Mouse (Mus musculus) C2C12 (cell line): ENCODE data around the gene Zdhhc13.

ENCODE experiments used
- CTCF ChIP-seq: IDR thresholded peaks from one replicate; pipeline ENCODE4 v1.5.1; 2011; ENCODE audit not compliant: control insufficient read depth, insufficient read depth, insufficient read length
- FOSL1 ChIP-seq: IDR thresholded peaks from one replicate; pipeline ENCODE4 v1.8.0; 2011; ENCODE audit warnings: mild to moderate bottlenecking, low read length; ENCODE audit not compliant: poor library complexity, insufficient read depth, severe bottlenecking
- MAX ChIP-seq: IDR thresholded peaks from one replicate; pipeline ENCODE4 v1.6.1; 2011; ENCODE audit warnings: mild to moderate bottlenecking, control low read depth
- MYOD1 ChIP-seq: IDR thresholded peaks from one replicate; pipeline ENCODE4 v1.6.1; 2011; ENCODE audit warnings: low read depth; ENCODE audit not compliant: control insufficient read depth, insufficient read length
- MYOG ChIP-seq: IDR thresholded peaks from one replicate; pipeline ENCODE4 v1.6.1; 2011; ENCODE audit not compliant: control insufficient read depth, insufficient read length; ENCODE audit errors: extremely low read depth
- USF1 ChIP-seq: IDR thresholded peaks from one replicate; pipeline ENCODE4 v1.6.1; 2011; ENCODE audit warnings: low read depth, mild to moderate bottlenecking, control low read depth, moderate library complexity

DNA sequence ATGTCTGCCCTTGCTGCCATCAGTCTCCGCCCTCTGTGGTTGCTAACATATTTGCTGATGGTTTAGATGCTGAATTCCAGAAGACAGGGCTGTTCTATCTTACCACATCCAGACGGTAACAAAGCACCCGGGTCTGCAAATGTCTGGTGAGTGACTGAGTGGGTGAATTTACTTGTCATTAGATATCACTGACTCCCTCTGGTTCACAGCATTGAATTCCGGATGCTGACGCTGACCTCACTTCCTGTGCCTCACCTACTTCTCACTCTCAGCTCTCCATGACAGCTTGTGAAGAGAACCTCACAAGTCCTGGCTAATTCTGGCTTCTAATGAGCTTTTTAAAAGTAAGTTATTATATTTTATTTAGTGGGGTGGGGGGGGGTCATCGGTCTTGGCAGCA is 48.1 kb downstream of the Zdhhc13 start:
- TF ChIP-seq CTCF = no peak
- no peak for TF ChIP-seq MYOG
- TF ChIP-seq MYOD1 = no peak
- no peak for TF ChIP-seq USF1
- TF ChIP-seq MAX = no peak
- no peak for TF ChIP-seq FOSL1
